Mouse (Mus musculus) MEL (cell line): ENCODE results near the gene Sema6d. TPM values are rescaled to one million over a fixed set of nuclear protein-coding genes. Genes with fewer than 3 reads are reported as not detected.

Source experiments
- DNase-seq: peaks from one replicate; pipeline ENCODE4 v3.0.0; 2011; ENCODE audit warnings: low read depth, low spot score
- H3K27ac ChIP-seq: 2 replicates; pipeline ENCODE4 v1.5.1; 2012; ENCODE audit warnings: low read depth, mild to moderate bottlenecking, control low read depth, low read length, moderate library complexity; ENCODE audit not compliant: control insufficient read depth
- H3K27me3 ChIP-seq, 2 experiments: fragments of 150-350 bp in 1 of 2; sonication (generic) in 1 of 2; 2 replicates each; pipeline ENCODE4 v1.6.1; 2012; ENCODE audit warnings: low read length in 2 of 2, mild to moderate bottlenecking in 2 of 2, improper control_type of control experiment in 1 of 2, moderate library complexity in 1 of 2; ENCODE audit not compliant: insufficient read depth in 2 of 2, control insufficient read depth in 1 of 2
- H3K36me3 ChIP-seq, 2 experiments: 2 replicates each; pipeline ENCODE4 v1.6.1; 2012 to 2014; ENCODE audit warnings: low read length in 2 of 2, improper control_type of control experiment in 1 of 2, inconsistent platforms in 1 of 2, mild to moderate bottlenecking in 1 of 2; ENCODE audit not compliant: insufficient read depth in 2 of 2, control insufficient read depth in 1 of 2
- H3K4me1 ChIP-seq, 2 experiments: fragments of 150-350 bp in 1 of 2; sonication (generic) in 1 of 2; 2 replicates each; pipeline ENCODE4 v1.6.1; 2012; ENCODE audit warnings: low read length in 2 of 2, improper control_type of control experiment in 1 of 2, mild to moderate bottlenecking in 1 of 2; ENCODE audit not compliant: insufficient read depth in 2 of 2, control insufficient read depth in 1 of 2
- H3K4me3 ChIP-seq, 2 experiments: fragments of 150-350 bp in 1 of 2; sonication (generic) in 1 of 2; 2 replicates each; pipeline ENCODE4 v1.5.1; 2012; ENCODE audit warnings: low read depth in 2 of 2, low read length in 2 of 2, mild to moderate bottlenecking in 2 of 2, moderate library complexity in 2 of 2, control low read depth in 1 of 2, improper control_type of control experiment in 1 of 2; ENCODE audit not compliant: control insufficient read depth in 1 of 2, insufficient read depth in 1 of 2
- H3K79me2 ChIP-seq: 2 replicates; pipeline ENCODE4 v1.6.1; 2012; ENCODE audit warnings: mild to moderate bottlenecking, low read length, moderate library complexity; ENCODE audit not compliant: control insufficient read depth, poor library complexity, insufficient read depth
- H3K9ac ChIP-seq: 2 replicates; pipeline ENCODE4 v1.6.1; 2012; ENCODE audit warnings: low read depth, mild to moderate bottlenecking, control low read depth, low read length, moderate library complexity; ENCODE audit not compliant: control insufficient read depth, poor library complexity, severe bottlenecking
- H3K9me3 ChIP-seq: fragments of 150-350 bp; sonication (generic); replicated peaks from 2 replicates; pipeline ENCODE4 v1.6.1; 2012; ENCODE audit warnings: mild to moderate bottlenecking, low read length, improper control_type of control experiment, moderate library complexity; ENCODE audit not compliant: insufficient read depth
- BHLHE40 ChIP-seq: IDR thresholded peaks from 2 replicates; pipeline ENCODE4 v1.6.1; 2012; ENCODE audit warnings: low read depth, mild to moderate bottlenecking, inconsistent platforms, low read length, improper control_type of control experiment, borderline replicate concordance
- CHD1 ChIP-seq: IDR thresholded peaks from 2 replicates; pipeline ENCODE4 v1.6.1; 2012; ENCODE audit warnings: low read depth, mild to moderate bottlenecking, inconsistent platforms, low read length, improper control_type of control experiment
- CHD2 ChIP-seq: IDR thresholded peaks from 2 replicates; pipeline ENCODE4 v1.6.1; 2011; ENCODE audit warnings: low read length, improper control_type of control experiment
- E2F4 ChIP-seq: IDR thresholded peaks from 2 replicates; pipeline ENCODE4 v1.6.1; 2011; ENCODE audit warnings: low read depth, low read length, improper control_type of control experiment, borderline replicate concordance
- EP300 ChIP-seq, 2 experiments: IDR thresholded peaks; 2 replicates each; pipeline ENCODE4 v1.6.1; 2011; ENCODE audit warnings: improper control_type of control experiment in 2 of 2, low read length in 2 of 2, low read depth in 1 of 2, mild to moderate bottlenecking in 1 of 2
- ETS1 ChIP-seq: IDR thresholded peaks from 2 replicates; pipeline ENCODE4 v1.6.1; 2012; ENCODE audit warnings: low read depth, mild to moderate bottlenecking, inconsistent platforms, low read length, improper control_type of control experiment, moderate library complexity
- JUND ChIP-seq: IDR thresholded peaks from 2 replicates; pipeline ENCODE4 v1.6.1; 2011; ENCODE audit warnings: low read depth, mild to moderate bottlenecking, improper control_type of control experiment, low read length
- KAT2A ChIP-seq: conservative IDR thresholded peaks from 2 replicates; pipeline ENCODE4 v1.6.1; 2012; ENCODE audit warnings: low read depth, low read length, improper control_type of control experiment, inconsistent platforms
- MAFK ChIP-seq: IDR thresholded peaks from 2 replicates; pipeline ENCODE4 v1.6.1; 2011; ENCODE audit warnings: low read depth, mild to moderate bottlenecking, low read length, improper control_type of control experiment, borderline replicate concordance
- MEF2A ChIP-seq: IDR thresholded peaks from 2 replicates; pipeline ENCODE4 v1.6.1; 2014; ENCODE audit warnings: low read depth, mild to moderate bottlenecking, inconsistent platforms, low read length, improper control_type of control experiment; ENCODE audit not compliant: poor library complexity, insufficient replicate concordance, severe bottlenecking; ENCODE audit errors: extremely low read depth
- MXI1 ChIP-seq: IDR thresholded peaks from 2 replicates; pipeline ENCODE4 v1.6.1; 2011; ENCODE audit warnings: mild to moderate bottlenecking, low read depth, low read length, improper control_type of control experiment
- MYC ChIP-seq: IDR thresholded peaks from 2 replicates; pipeline ENCODE4 v1.6.1; 2011; ENCODE audit warnings: low read depth, mild to moderate bottlenecking, low read length, improper control_type of control experiment, moderate library complexity
- NELFE ChIP-seq: IDR thresholded peaks from 2 replicates; pipeline ENCODE4 v1.6.1; 2011; ENCODE audit warnings: low read depth, low read length, improper control_type of control experiment
- POLR2AphosphoS2 ChIP-seq: IDR thresholded peaks from 2 replicates; pipeline ENCODE4 v1.6.1; 2011; ENCODE audit warnings: low read length, improper control_type of control experiment
- POLR2AphosphoS5 ChIP-seq: IDR thresholded peaks from 2 replicates; pipeline ENCODE4 v1.6.1; 2012; ENCODE audit warnings: low read depth, borderline replicate concordance, mild to moderate bottlenecking, inconsistent platforms, low read length, moderate library complexity, mixed read lengths
- SIN3A ChIP-seq: IDR thresholded peaks from 2 replicates; pipeline ENCODE4 v1.6.1; 2012; ENCODE audit warnings: low read length, improper control_type of control experiment, inconsistent platforms
- TAL1 ChIP-seq: IDR thresholded peaks from 2 replicates; pipeline ENCODE4 v1.6.1; 2012; ENCODE audit warnings: mild to moderate bottlenecking, inconsistent platforms, low read length, moderate library complexity, mixed read lengths
- TCF12 ChIP-seq: IDR thresholded peaks from 2 replicates; pipeline ENCODE4 v1.6.1; 2014; ENCODE audit warnings: low read depth, mild to moderate bottlenecking, inconsistent platforms, low read length, improper control_type of control experiment, moderate library complexity
- UBTF ChIP-seq: IDR thresholded peaks from 2 replicates; pipeline ENCODE4 v1.6.1; 2012; ENCODE audit warnings: low read depth, mild to moderate bottlenecking, inconsistent platforms, low read length, improper control_type of control experiment, moderate library complexity, borderline replicate concordance; ENCODE audit not compliant: insufficient read depth
- USF1 ChIP-seq: IDR thresholded peaks from 2 replicates; pipeline ENCODE4 v1.6.1; 2014; ENCODE audit warnings: low read depth, mild to moderate bottlenecking, inconsistent platforms, low read length, improper control_type of control experiment, moderate library complexity
- USF2 ChIP-seq, 2 experiments: IDR thresholded peaks; 2 replicates each; pipeline ENCODE4 v1.6.1; 2011 to 2012; ENCODE audit warnings: improper control_type of control experiment in 2 of 2, low read length in 2 of 2, borderline replicate concordance in 1 of 2, inconsistent platforms in 1 of 2, low read depth in 1 of 2, mild to moderate bottlenecking in 1 of 2; ENCODE audit not compliant: insufficient read depth in 1 of 2
- ZKSCAN1 ChIP-seq: IDR thresholded peaks from 2 replicates; pipeline ENCODE4 v1.6.1; 2012; ENCODE audit warnings: low read depth, mild to moderate bottlenecking, inconsistent platforms, low read length, improper control_type of control experiment, moderate library complexity
- polyA plus RNA-seq, 2 experiments: library from polyadenylated mRNA; stranded (reverse) in 1 of 2; unstranded in 1 of 2; fragments of >175 nt in 1 of 2; fragments of >200 nt in 1 of 2; gene quantifications; 2 replicates each; pipeline versions ENCODE4 v1.2.1 to v1.2.4; 2012; ENCODE audit warnings: low replicate concordance in 2 of 2, low read depth in 1 of 2; ENCODE audit not compliant: insufficient read length in 2 of 2, insufficient read depth in 1 of 2, missing spikeins in 1 of 2
- total RNA-seq: library from RNA; depleted of rRNA; stranded (reverse); fragments of 300-350 nt; gene quantifications from 2 replicates; pipeline ENCODE4 v1.2.3, GENCODE M21; 2012

Sema6d gene
- total and polyA plus RNA-seq, 3 experiments: not detected

DNA sequence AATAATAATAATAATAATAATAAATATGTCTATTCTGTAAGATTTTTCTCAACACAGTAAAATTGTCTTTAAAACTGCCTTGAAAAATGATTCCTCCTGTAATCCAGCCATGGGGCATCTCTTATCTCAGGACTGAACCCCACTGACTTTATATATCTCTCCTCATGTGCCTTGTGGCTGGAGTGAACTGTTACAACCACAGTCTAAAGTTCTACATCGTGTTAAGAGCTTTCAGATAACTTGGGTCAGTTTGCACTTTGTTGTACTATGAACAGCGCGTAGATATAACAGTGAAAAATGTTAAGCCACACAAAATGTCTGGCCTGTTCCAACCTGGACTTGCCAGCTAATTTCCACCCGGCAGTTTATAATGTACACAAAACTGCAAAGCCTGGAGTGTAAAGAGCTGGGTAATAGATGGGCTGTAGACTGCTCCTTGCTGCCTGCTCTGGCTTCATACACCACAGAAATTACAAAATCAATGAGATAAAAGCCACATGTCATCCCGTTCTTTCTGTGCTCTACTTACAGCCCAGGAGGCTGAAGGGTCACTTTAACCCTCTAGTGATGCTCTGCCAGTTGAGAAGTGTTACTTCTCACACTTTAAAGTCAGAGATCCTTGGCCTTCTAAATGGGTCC lies 467.2 kb downstream of the Sema6d start:
- Histone ChIP-seq H3K27ac (no peak overlapping the region), H3K4me1 (no peaks in the 10 kb centered on the region), H3K36me3 (no peaks in the 10 kb centered on the region), H3K4me3 (no peak overlapping the region), H3K9ac (no peak overlapping the region), H3K9me3 (no peaks in the 10 kb centered on the region), H3K27me3 (0 out of 4 replicates have a peak, but pooled peaks cover 0 to 2% of the 10 kb centered on the region in 2 experiments), H3K79me2 (no peaks in the 10 kb centered on the region)
- no peak for DNase-seq
- TF ChIP-seq MAFK (no peak), USF1 (no peak), CHD1 (no peak), TCF12 (no peak), SIN3A (no peak), JUND (no peak), CHD2 (no peak), POLR2AphosphoS2 (no peak)

DNA sequence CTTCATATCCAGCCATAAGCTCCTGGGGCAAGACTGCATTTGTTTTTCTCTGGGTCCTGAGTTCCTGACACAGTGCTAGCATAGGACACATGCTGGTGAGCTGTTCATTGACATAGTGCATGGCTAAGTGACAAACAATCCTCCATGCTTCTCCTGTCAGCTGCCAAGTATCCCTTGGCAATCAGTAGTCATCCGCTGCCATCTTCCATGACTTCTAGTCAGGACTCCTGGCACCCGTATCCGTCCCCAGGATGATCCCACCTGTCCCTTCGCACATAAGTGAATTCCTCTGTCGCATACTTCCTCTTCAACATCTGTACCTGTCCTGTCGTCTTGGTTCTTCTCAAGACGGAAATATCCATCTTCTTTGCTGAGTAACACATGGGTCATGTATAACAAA lies 468.3 kb downstream of the Sema6d start:
- H3K36me3 ChIP-seq: no peaks in the 10 kb centered on the region
- TF ChIP-seq ZKSCAN1: no peak
- TF ChIP-seq UBTF: no peak
- no peak for TF ChIP-seq E2F4

DNA sequence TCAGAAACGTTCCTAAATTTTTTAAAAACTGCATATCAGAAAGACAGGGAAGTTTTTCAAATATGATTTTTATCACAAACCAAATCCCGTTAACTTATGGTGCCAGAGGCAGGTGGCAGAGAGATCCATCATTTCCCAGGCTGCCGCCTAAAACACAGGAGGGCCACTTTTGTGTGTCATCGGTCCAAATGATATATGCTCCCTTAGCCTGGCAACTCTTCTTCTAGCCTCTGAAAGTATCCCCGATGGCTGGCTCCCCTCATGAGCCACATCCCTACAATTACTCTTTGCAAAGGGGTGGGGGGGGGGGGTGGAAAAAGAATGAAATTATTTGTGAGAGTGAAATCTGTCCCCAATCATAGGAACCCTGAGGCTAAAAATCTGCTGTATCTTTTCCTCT lies 471.9 kb downstream of the Sema6d start:
- no peak for DNase-seq
- Histone ChIP-seq H3K4me1 (no peaks in the 10 kb centered on the region), H3K9ac (no peak overlapping the region), H3K36me3 (no peaks in the 10 kb centered on the region), H3K9me3 (no peaks in the 10 kb centered on the region), H3K4me3 (no peak overlapping the region), H3K27ac (no peak overlapping the region), H3K79me2 (no peaks in the 10 kb centered on the region), H3K27me3 (no peaks in the 10 kb centered on the region; a peak in 1 of 4 replicates)
- TF ChIP-seq POLR2AphosphoS5 (no peak), ZKSCAN1 (no peak), E2F4 (no peak), MEF2A (no peak), KAT2A (no peak), MXI1 (no peak), EP300 (IDR thresholded peaks at IDR 0.05; ENCODE audit: low read depth in 1 of 2, low read length in 2 of 2) (no peak), MYC (no peak), BHLHE40 (no peak), NELFE (no peak), CHD1 (no peak), ETS1 (no peak), TAL1 (no peak), USF2 (IDR thresholded peaks at IDR 0.05; ENCODE audit: borderline replicate concordance in 1 of 2, insufficient read depth in 1 of 2, low read depth in 1 of 2, low read length in 2 of 2) (no peak)

More for the DNA sequence above, 468.3 kb downstream of the Sema6d start:
- Histone ChIP-seq H3K27me3 (no peaks in the 10 kb centered on the region; a peak in 1 of 4 replicates), H3K4me3 (no peak overlapping the region), H3K79me2 (no peaks in the 10 kb centered on the region), H3K9me3 (no peaks in the 10 kb centered on the region), H3K9ac (no peak overlapping the region), H3K27ac (no peak overlapping the region), H3K4me1 (no peaks in the 10 kb centered on the region)
- no peak for DNase-seq
